Comparison of ENCODE assay signal across 25 mouse cellular contexts in genomic region chr11:53077641-53078040, GRCm38 (mm10).
DNase-seq lines count a peak whose midpoint lies in the region; ATAC-seq and TF ChIP-seq lines count a peak whose summit lies in the region.
"Had no signal": no experiment of that assay in that cellular context is flagged by ENCODE, and none has a peak within 500 bp of the region (broad histone marks: within the 10 kb centered on the region; RNA-seq: fewer than 3 reads in every experiment).

No protein-coding gene starts in this region.

- H3K36me3 ChIP-seq in forebrain, embryonic 13.5 days (ENCODE audit: poor library complexity, severe bottlenecking): no peaks in the 10 kb centered on the region
- H3K36me3 ChIP-seq: embryonic facial prominence, embryonic 12.5 days; embryonic facial prominence, embryonic 15.5 days; forebrain, embryonic 15.5 days; heart, embryonic 10.5 days; heart, embryonic 13.5 days had no signal

- H3K27me3 ChIP-seq in cerebellum, adult 2 months (ENCODE audit: control insufficient read depth, insufficient read depth, low read length): no peaks in the 10 kb centered on the region
- H3K27me3 ChIP-seq in forebrain, embryonic 13.5 days: no peaks in the 10 kb centered on the region
- H3K27me3 ChIP-seq: embryonic facial prominence, embryonic 12.5 days; embryonic facial prominence, embryonic 15.5 days; forebrain, embryonic 15.5 days; heart, embryonic 13.5 days had no signal

- TF ChIP-seq CTCF in cerebellum, adult 2 months (IDR thresholded peaks at IDR 0.05; ENCODE audit: borderline replicate concordance, insufficient read depth, low read depth, low read length): no peak

- no peak overlapping the region for H3K4me2 ChIP-seq in forebrain, embryonic 13.5 days
- H3K4me2 ChIP-seq: embryonic facial prominence, embryonic 12.5 days; embryonic facial prominence, embryonic 15.5 days; forebrain, embryonic 15.5 days; heart, embryonic 13.5 days; hindbrain, embryonic 14.5 days had no signal

- no peak overlapping the region for H3K27ac ChIP-seq in cerebellum, adult 2 months (ENCODE audit: insufficient read depth, low read length)
- H3K27ac ChIP-seq in forebrain, embryonic 13.5 days: no peak overlapping the region
- H3K27ac ChIP-seq: embryonic facial prominence, embryonic 12.5 days; embryonic facial prominence, embryonic 15.5 days; forebrain, embryonic 15.5 days; heart, adult 2 months; heart, embryonic 10.5 days; heart, embryonic 13.5 days; hindbrain, embryonic 14.5 days; hindbrain, postnatal 0 days had no signal

- no peak for ATAC-seq in forebrain, embryonic 13.5 days
- ATAC-seq: CD4-positive, CD25-positive, alpha-beta regulatory T cell, adult 4 months; forebrain, embryonic 15.5 days; hindbrain, postnatal 0 days; inflammation-experienced regulatory T-cells, adult 6 months; intestine, embryonic 16.5 days had no signal

- H3K9ac ChIP-seq in forebrain, embryonic 13.5 days: no peak overlapping the region
- H3K9ac ChIP-seq: embryonic facial prominence, embryonic 12.5 days; embryonic facial prominence, embryonic 15.5 days; forebrain, embryonic 15.5 days; heart, embryonic 13.5 days; hindbrain, embryonic 14.5 days had no signal

- H3K9me3 ChIP-seq in forebrain, embryonic 13.5 days (replicated peaks): peaks cover 6% of the 10 kb centered on the region
- H3K9me3 ChIP-seq: forebrain, embryonic 15.5 days; heart, embryonic 10.5 days had no signal

- DNase-seq in cerebellum, adult 2 months: peak; percentile 31 to 62
- DNase-seq in cerebellum, adult 11-12 months: no peak
- DNase-seq in brain, adult 2 months (ENCODE audit: low read depth, low spot score): peak; percentile 43
- peak; percentile 59 to 76 for DNase-seq in cerebellum, postnatal 14 days
- no peak for DNase-seq in frontal cortex, postnatal 25 days (ENCODE audit: low spot score in 2 of 2)
- DNase-seq: adrenal gland, adult 8-10 months; adrenal gland, postnatal 25 days; gastrocnemius, postnatal 10 days; gastrocnemius, postnatal 36 days; heart, adult 2 months; heart, postnatal 14 days; heart, postnatal 4 days; kidney, adult 18-20 months; kidney, adult 9 months had no signal

- H3K4me1 ChIP-seq in cerebellum, adult 2 months (ENCODE audit: control insufficient read depth, insufficient read depth, low read length): peaks cover 26% of the 10 kb centered on the region
- no peaks in the 10 kb centered on the region for H3K4me1 ChIP-seq in forebrain, embryonic 13.5 days
- H3K4me1 ChIP-seq: embryonic facial prominence, embryonic 12.5 days; embryonic facial prominence, embryonic 15.5 days; forebrain, embryonic 15.5 days had no signal

- no peak for TF ChIP-seq POLR2A in cerebellum, adult 2 months (IDR thresholded peaks at IDR 0.05; ENCODE audit: borderline replicate concordance, insufficient read depth, low read length)

- H3K4me3 ChIP-seq in cerebellum, adult 2 months (replicated peaks; ENCODE audit: insufficient read depth, low read depth, low read length): no peak overlapping the region
- no peak overlapping the region for H3K4me3 ChIP-seq in forebrain, embryonic 13.5 days
- H3K4me3 ChIP-seq: embryonic facial prominence, embryonic 12.5 days; embryonic facial prominence, embryonic 15.5 days; forebrain, embryonic 15.5 days; heart, adult 2 months; heart, embryonic 10.5 days; heart, embryonic 13.5 days had no signal

- WGBS in cerebellum, adult 2 months: 17% methylated on average over 7 of the region's 7 CpGs
- WGBS in forebrain, embryonic 13.5 days: 89% methylated on average over 7 of the region's 7 CpGs

Comparison
In these comparisons a context has a peak if more than half of its experiments do, and no peak if none do; other contexts are left out.
1. DNase-seq: peak in cerebellum, adult 2 months (2 of 2), brain, adult 2 months (single experiment) and cerebellum, postnatal 14 days (2 of 2); none in cerebellum, adult 11-12 months (single experiment) and frontal cortex, postnatal 25 days (0 of 2).